Mouse (Mus musculus) yolk sac, embryonic 10.5 days (tissue): ENCODE measurements around the gene Fuk.
"Not testable (repeated sequence)": the region's sequence is repeated elsewhere in the genome, so short reads cannot be mapped to it uniquely, and the experiment has no call there.

Experiments
- DNase-seq: peaks from one replicate; pipeline ENCODE4 v3.0.0-alpha.2; 2017; ENCODE audit warnings: low spot score

Fuk gene

DNA sequence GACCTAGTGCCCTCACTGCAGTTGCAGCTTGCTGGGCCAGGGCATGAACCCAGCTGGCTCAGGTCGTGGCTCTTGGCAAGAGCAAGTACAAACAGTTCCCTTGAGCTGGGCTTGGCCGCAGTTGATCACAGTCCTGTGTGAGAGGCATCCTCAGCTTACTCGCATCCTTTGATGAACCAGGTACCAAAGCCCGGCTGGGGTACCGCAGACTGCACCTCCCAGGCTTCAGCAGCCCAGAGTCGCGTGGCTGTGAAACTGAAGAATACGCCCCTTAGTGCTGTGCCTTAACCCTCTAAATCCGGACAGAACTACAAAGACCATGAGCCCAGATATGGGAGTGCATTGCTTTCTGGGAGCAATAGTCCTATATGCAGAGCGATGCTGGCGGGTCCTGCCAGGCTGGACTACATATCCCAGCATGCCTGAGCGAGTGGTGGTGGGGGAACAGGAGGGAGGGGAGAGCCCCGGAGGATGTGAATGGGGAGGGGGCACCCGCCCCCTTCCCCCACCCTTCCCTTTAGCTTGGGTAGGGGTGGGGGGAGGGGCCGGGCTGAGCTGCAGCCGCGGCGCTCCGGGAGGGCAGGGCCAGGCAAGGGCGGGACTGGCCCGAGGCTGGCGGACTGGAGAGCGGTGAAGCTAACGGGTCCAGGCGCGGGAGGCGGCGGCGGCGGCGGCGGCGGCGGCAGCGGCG lies 17.2 kb upstream of the Fuk start, which contains the start of gene St3gal2:
Gene St3gal2, plus strand, starts transcription at position 582 of the 691 bp plus-strand sequence.
- peak; percentile 97 for DNase-seq

- no peak for DNase-seq
Measured at GRCm38 (mm10) chr8:110918460-110918859, 16.2 kb upstream of the Fuk start.

- DNase-seq: no peak
Measured at GRCm38 (mm10) chr8:110918027-110918426, 15.7 kb upstream of the Fuk start.

DNA sequence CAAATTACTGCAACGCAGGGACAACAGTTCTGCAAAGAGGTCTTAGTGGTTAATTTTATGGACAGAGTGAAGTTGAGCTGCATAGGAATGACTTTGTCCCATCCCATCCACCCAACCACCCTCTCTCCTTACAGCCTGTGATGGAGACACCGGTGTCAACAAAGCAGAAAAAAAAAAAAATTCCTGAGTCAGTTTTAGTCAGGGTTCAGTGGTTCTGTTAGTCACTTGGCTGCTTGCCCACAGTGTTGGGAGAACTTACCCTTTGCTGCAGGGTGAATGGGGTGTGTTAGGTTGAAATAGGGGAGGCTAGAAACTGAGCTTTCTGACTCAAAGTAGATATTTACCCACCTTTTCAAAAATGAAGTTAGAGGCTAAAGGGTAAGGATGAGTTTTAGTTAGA lies 15.1 kb upstream of the Fuk start:
- no peak for DNase-seq

DNA sequence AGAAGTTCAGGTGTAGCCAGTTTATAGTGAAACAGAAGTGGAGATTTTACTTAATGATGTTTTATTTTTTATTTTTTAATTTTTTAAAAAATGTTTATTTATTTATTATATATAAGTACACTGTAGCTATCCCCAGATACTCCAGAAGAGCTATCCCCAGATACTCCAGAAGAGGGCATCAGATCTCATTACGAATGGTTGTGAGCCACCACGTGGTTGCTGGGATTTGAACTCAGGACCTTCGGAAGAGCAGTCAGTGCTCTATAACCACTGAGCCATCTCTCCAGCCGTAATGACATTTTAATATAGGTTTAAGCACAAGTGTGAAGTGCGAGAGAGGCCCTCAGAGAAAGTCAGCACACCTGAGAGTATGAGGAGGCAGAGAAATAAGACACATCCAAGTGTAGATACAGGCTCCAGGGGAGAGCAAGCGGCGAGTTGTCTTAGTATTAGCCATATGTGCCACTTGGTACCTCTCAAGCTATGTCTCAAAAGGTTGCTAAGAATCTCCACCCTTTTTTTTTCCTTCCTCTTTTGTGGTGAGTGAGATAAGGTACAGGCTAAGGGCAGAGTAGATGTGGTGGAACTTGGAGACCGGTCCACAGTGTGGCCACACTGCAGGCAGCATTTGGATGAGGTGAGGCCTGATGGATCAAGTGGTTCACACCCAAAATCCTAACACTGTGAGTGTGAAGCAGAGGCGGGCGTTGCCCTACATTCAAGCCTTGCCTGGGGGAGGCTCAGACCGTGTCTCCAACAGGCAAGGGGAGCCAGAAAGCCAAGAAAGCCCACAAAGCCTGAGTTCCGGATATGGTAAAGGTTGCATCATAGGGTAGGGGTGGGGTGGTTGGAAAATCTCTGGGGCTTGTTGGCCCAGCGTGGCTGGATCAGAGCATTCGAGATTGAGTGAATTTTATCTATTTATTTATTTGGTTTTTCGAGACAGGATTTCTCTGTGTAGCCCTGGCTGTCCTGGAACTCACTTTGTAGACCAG lies 9.6 kb upstream of the Fuk start:
- no peak for DNase-seq

GRCm38 (mm10) chr8:110909850-110910249 lies 7.6 kb upstream of the Fuk start:
- DNase-seq: not testable (repeated sequence)

DNA sequence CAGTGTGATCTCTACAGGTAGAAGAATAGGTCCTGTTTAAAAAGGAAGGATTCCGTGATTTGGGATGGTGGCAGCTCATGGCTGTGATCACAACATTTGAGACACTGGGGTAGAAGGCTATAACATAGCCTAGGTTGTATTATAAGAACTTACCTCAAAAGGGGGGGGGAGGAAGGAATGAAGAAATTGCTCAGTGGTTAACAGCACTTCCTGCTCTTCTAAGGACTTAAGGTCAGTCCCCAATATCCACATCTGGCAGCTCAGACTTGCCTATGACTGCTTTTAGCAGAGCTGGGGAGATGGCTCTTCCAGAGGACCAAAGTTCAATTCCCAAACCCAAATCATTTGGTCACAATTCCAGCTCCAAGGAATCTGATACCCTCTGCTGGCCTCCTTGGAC lies 4.4 kb upstream of the Fuk start:
- no peak for DNase-seq

- no peak for DNase-seq
Measured at GRCm38 (mm10) chr8:110905404-110905803, 3.1 kb upstream of the Fuk start.

DNA sequence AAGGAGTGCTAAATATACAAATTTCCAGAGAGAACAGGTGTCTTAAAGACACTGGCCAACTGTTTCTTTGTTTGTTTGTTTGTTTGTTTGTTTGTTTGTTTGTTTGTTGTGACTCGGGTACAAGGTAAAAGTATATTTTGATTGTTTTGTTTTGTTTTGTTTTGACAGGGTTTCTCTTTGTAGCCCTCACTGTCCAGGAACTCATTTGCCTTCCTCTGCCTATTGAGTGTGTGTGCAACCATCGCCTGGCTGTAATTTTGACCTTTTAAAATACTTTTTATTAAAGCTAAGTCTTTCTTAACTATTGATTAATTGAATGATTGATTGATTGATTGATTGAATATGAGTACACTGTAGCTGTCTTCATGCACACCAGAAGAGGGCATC lies 284 bp upstream of the Fuk start:
- DNase-seq: no peak

- no peak for DNase-seq
Measured at GRCm38 (mm10) chr8:110901056-110901455, 1.2 kb downstream of the Fuk start.

- no peak for DNase-seq
Measured at GRCm38 (mm10) chr8:110897495-110897894, 4.8 kb downstream of the Fuk start.

- no peak for DNase-seq
Measured at GRCm38 (mm10) chr8:110895812-110896211, 6.5 kb downstream of the Fuk start.

DNA sequence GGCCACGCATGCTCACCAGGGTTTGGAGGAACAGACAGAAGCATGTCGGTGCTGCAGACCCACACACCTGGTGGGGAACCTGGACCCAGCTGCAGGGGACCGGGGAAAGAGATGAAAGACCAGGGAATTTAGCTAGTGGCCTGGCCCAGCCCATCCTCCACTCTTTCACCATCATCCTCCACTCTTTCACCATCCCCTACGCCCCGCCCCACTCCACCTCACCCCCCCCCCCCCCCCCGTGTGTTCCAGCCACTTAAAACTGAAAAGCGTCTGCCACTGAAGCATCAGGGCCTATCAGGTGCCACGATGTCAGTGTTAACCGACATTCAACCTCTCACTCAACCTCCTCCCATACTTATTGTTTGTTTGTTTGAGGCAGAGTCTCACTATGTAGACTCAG lies 7.0 kb downstream of the Fuk start:
- DNase-seq: no peak

DNA sequence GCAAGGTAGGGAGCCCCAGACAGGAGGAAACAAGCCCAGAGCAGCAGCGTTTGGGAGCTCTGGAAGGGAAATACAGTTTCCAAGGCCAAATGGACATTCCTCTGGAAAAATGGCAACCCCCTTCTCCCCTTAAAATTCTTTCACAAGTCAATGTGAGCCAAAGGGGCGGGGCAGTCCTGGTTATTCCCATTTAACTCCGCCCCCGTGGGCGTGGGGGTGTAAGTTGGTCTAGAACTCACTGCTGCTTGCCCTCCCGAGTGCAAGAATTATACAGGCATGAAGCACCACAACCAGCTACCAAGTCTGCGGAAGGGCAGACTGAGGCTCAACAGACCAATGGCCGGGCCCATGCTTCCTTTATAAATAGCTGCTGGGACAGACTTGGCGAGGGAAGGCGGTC lies 7.4 kb downstream of the Fuk start:
- no peak for DNase-seq

- DNase-seq: no peak
Measured at GRCm38 (mm10) chr8:110892913-110893312, 9.4 kb downstream of the Fuk start.

DNA sequence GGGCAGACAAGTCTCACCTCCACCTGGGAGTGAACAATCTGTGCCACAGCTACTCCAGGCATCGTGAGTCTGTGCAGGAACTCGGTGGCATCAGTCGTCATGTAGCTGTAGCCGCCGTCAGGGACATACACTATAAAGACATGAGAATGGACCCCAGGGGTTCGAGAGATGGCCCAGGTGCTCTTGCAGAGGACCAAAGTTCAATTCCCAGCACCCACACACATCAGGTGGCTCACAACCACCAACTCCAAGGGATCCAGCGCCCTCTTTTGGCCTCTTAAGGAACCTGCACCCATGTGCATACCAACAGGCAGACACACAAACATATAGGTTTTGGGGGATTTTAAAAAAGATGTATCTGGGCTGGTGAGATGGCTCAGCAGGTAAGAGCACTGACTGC lies 10.2 kb downstream of the Fuk start:
- no peak for DNase-seq

DNA sequence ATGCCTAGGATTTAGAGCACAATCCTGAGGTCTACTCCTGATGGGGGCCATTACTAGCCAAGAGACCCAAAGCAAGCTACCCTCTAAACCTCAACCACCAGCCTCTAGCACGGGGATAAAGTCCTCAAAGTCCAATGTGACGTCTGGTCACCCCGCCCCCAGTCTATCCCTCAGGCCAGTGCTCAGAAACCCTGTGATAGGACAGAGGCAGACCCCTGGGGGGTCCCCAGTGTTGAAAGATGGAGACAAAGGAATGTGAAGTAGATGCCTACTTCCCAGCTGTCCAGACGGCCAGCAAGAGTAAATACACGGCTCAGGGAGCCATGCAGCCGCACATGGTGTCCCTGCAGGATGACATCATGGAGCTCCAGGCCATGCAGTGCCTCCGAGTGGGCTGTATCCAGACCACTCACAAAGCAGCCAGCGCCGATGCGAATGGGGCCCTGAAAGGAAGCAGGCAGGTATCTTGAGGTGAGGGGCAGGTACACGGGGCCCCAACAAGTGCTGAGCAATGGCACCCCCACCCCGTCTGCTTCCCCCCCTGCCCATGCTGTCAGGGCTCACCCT lies 12.3 kb downstream of the Fuk start:
- DNase-seq: peak; percentile 49

- DNase-seq: no peak
Measured at GRCm38 (mm10) chr8:110888860-110889259, 13.4 kb downstream of the Fuk start.

- no peak for DNase-seq
Measured at GRCm38 (mm10) chr8:110888441-110888840, 13.8 kb downstream of the Fuk start.

GRCm38 (mm10) chr8:110887551-110887950 lies 14.7 kb downstream of the Fuk start:
- DNase-seq: no peak

- DNase-seq: no peak
Measured at GRCm38 (mm10) chr8:110886634-110887033, 15.7 kb downstream of the Fuk start.

DNA sequence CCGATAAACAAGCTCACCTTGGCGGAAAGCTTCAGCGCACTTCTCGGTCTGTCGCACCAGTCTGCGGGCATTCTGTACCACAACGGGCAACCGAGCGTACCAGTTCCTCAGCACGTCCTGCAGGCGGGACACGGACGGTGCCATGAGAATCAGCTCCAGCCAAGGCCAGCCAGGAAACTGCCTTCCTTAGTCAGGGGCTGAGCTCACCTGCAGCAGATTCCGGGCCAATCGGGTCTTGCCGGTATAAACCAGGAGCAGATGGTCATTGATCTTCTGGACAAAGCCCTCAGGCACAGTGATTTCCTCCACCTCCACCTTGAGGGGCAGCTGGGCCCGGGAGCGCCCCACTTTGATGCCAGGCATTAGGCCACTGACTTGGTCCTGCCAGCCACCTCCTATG lies 18.5 kb downstream of the Fuk start:
- DNase-seq: no peak
